Mouse (Mus musculus) layer of hippocampus, postnatal 14 days (tissue): ENCODE measurements around the gene Hoxb4. TPM values are rescaled to one million over a fixed set of nuclear protein-coding genes. Genes with fewer than 3 reads are reported as not detected.

ENCODE experiments used
- microRNA-seq, 2 experiments: library from miRNA; unstranded; fragments of <30 nt; microRNA quantifications; one replicate each; pipeline ENCODE4 v1.2.0; 2021
- total RNA-seq, 2 experiments: library from RNA; stranded (reverse); gene quantifications; 2 replicates each; pipeline ENCODE4 v1.2.3; 2021

Hoxb4 gene
- total RNA-seq, 2 experiments from 2014 or later, result not detected

Small RNA genes within 50 kb of the gene (microRNA-seq; reads per million reads assigned to microRNA genes)
- 4.5 to 10.2 reads per million in 2 experiments for gene Mir10a

Other genes with a start within 250 kb of the Hoxb4 start
- 100 to 1,000 TPM; 585 to 616 TPM for gene Atp5g1, start 242.6 kb upstream of the Hoxb4 start, total RNA-seq
- gene Calcoco2, start 206.3 kb upstream of the Hoxb4 start, total RNA-seq, result under 1 TPM in 1 of 2 experiments, not detected in 1; 0.21 TPM
- 1 to 10 TPM in 1 of 2 experiments, under 1 TPM in 1; 0.41 to 1.1 TPM for gene Ttll6, start 184.5 kb upstream of the Hoxb4 start, total RNA-seq
- gene Hoxb13, start 124.0 kb upstream of the Hoxb4 start, total RNA-seq, result not detected
- not detected for gene Hoxb9, start 46.8 kb upstream of the Hoxb4 start, total RNA-seq
- not detected for gene Hoxb8, start 36.4 kb upstream of the Hoxb4 start, total RNA-seq
- not detected for gene Hoxb7, start 31.6 kb upstream of the Hoxb4 start, total RNA-seq
- gene Hoxb6, start 25.8 kb upstream of the Hoxb4 start, total RNA-seq, result not detected
- not detected for gene Hoxb5, start 14.9 kb upstream of the Hoxb4 start, total RNA-seq
- not detected for gene Hoxb3, start 5.1 kb downstream of the Hoxb4 start, total RNA-seq
- gene Hoxb2, start 32.3 kb downstream of the Hoxb4 start, total RNA-seq, result not detected
- not detected for gene Hoxb1, start 47.5 kb downstream of the Hoxb4 start, total RNA-seq
- 1 to 10 TPM in 1 of 2 experiments, under 1 TPM in 1; 0.78 to 1.5 TPM for gene Skap1, start 146.3 kb downstream of the Hoxb4 start, total RNA-seq